Mouse (Mus musculus): Measurements from ENCODE around the gene Olfr112.
"Not testable (repeated sequence)": the region's sequence is repeated elsewhere in the genome, so short reads cannot be mapped to it uniquely, and the experiment has no call there.

The Olfr112 gene

DNA sequence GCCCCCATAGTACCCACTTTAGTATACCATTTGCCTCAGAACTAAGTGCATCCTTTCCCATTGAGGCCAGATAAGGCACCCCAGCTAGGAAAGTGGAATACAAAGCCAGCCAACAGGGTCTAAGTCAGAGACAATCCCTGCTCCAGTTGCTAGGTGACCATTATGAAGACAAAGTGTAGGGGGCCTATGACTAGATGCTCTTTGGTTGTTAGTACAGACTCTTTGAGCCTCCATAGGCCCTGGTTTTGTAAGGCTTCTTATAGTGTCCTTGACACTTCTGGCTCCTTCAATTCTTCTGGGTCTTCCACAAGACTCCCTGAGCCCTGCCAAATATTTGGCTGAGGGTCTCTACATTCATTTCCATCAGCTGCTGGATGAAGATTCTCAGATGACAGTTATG, at the start of gene Olfr112:
Olfr112 (minus strand) TSS at position 101 of the 400 bp plus-strand sequence.
- no peak for DNase-seq

DNA sequence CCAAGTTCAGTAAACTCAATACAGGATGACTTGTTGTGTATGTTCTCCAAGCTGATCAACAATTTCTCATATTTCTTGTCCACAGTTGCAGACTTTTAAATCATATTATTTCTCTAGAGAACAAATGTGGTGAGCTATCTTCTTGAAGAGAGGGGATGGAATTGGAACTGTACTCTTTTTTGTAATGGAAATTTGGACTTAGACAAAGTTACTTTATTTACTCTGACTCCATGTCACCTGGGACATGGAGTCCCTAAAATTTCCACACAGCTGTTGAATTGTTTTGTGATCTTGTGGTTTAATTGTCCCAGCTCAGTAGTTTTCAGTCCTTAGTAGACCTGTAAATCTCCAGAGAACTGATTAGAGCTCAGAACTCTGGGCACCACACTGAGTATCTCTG, 23.4 kb upstream of the Olfr112 start, which contains the start of gene Olfr114:
Olfr114 (minus strand) TSS at position 101 of the 400 bp plus-strand sequence.
- DNase-seq = no peak

DNA sequence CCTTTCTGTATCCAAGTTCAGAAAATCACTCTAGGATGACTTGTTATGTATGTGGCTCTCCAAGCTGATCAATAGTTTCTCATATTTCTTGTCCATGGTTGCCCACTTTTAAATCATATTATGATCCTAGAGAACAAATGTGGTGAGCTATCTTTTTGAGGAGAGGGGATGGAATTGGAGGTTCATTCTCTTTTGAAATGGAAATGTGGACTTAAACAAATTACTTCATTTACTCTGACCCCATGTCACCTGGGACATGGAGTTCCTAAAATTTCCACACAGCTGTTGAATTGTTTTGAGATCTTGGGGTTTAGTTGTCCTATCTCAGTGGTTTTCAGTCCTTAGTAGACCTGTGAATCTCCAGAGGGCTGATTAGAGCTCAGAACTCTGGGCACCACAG, 8.3 kb upstream of the Olfr112 start, which contains the start of gene Olfr113:
Olfr113 (minus strand) TSS at position 101 of the 400 bp plus-strand sequence.
- DNase-seq = no peak

DNA sequence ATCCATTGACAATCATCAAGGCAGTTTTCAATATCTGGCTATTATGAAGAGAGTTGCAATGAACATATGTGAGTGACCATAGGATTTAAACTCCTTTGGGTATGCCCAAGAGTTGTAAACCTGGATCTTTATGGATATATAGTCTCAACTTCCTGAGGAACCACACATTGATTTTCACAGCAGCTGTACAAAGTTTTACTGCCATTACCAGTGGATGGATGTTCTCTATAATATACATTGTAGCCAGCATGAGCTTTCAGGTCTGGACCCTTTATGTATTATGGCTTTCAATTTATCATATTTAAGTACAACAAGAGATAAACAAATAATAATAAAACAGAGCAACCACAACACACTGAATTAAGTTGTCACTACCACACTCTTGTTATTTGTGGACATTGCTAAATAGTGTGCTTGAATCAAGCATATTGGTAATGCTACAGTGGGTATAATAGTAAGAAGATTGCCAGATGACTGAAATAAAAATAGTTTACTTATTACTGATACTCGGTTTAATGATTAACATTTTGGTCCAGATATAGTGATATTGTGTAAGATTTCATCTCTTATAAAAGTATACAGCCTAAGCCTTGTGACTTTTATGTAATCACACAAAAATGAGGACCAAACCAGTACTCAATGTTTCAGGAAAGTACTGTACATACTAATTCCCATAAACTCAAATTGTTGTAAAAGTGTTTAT, 10.2 kb downstream of the Olfr112 start:
- no peak for DNase-seq

DNA sequence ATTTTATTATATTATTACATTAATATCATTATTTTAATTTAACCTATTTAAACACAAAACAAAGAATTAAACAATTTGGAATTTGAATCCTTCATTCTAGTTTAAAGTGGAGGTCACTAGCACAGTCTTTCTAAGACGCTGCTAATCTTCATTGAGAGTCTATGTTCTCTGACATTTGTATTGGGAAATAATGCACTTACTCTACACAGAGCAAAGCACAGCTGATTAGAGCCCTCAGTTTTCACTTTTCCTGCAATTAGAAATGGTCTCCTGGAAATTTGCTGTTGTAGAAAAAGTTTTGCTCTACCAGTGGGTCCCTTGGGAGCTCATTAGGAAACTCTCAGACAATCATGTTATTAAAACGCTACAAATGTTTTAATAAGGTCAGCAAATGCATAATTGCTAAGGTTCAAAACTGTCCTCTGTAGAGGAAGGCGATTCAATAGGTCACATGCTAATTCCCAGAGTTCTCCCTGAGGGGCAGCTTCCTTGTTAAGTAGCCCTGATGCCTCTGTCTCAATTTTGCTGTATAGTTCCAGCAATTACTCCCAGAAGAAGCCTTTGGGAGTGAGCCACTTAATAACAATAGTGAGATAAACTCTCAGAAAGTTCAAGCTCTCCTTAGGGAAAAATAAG, 25.3 kb downstream of the Olfr112 start:
- DNase-seq = peak; percentile 5

DNA sequence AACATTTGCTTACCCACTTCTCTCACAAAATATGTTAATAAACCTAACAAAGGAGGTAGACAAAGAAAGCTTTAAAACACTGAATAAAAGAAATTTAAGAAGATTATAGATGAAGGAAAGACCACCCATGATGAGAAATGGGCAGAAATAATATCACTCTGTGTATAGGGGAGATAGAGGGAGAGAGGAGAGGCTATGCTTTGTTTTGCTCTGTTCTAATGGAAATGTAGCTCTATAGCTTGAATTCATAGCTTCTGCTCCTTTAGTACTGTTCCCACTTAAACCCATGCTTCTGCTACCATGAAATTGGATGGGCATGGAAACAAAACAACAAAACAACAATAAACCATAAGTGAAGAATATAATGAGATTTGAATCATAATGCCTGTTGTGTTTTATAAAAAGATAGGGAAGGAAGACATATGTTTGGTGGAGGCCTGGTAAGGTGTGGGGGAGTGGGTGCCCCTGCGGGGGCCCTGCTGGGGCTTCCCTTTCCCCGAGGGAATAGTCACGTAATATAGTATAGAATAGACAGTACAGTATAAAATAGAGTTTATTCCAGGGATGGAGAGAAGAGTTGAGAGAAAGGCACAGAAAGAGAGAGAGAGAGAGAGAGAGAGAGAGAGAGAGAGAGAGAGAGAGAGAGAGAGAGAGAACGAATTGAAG, 27.7 kb downstream of the Olfr112 start:
- no peak for DNase-seq

DNA sequence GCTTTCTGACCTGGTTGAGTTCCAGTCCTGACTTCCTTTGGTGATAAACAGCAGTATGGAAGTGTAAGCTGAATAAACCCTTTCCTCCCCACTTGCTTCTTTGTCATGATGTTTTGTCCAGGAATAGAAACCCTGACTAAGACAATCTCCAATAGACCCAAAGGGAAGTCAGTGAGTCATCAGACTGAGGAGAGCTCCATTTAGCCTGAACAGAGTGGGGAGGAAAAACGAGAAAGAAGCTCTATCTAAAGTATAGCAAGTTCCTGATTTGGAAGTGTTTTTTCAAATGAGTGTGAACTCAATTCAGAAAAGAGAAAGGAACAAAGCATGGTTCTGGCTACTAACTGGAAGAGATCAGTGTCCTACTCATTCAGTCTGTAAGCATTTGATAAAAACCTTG, 30.8 kb downstream of the Olfr112 start:
- DNase-seq = not testable (repeated sequence)

DNA sequence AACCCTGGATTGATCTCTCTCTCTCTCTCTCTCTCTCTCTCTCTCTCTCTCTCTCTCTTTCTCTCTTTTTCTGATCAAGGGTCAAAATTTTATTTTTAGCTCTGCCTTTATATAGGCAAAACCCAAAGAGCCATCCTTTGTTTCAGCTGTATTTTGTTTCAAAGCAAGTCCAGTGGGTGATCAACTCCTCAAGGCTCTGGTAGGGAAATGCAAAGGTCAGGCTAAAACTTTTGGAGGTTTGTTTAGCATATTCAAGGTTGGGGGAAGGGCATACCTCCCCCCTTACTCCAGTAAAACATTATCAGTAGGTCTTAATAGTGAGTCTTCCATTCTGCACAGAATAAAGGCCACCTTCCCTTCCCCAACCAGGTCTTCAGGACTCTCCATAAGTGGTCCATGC, 34.1 kb downstream of the Olfr112 start:
- no peak for DNase-seq

DNA sequence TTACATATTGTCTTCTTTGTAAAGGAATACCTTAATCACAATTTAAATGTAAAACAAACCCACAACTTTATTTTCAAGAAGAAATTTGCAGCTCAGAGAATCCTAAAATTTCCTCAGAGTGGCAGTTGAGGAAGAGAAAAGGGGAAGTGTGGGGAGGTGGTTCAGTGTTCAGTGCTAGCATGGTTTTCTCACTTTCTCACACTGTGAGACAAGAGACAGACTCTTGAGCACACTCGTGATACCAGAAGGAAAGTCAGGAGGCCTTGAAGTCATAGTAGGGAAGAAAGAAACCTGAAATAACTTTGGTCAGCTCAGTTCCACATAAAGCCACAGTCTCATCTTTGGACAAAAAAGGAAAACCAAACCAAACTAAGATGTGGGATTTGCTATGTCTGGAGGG, 43.8 kb downstream of the Olfr112 start:
- DNase-seq = not testable (repeated sequence)

DNA sequence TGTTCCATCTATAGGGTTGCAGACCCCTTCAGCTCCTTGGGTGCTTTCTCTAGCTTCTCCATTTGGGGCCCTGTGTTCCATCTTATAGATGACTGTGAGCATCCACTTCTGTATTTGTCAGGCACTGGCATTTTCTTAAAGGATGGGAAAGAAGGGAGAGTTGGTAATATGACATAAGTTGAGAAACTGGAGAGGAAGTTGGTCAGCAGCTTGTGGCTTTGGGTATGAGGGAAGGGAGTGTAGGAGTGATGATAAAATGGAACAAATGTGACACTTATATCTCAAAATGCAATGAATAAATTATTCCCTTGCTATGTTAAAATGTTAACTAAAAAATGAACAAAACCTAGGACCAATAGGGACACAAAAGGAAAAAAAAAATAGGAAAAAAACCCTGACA, 44.6 kb downstream of the Olfr112 start:
- DNase-seq = not testable (repeated sequence)
